Mouse (Mus musculus): ENCODE data around the gene Htra2. TPM values are rescaled to one million over a fixed set of nuclear protein-coding genes. Genes with fewer than 3 reads are reported as not detected.
A peak's percentile ranks its signal among the peaks of the same experiment; 100 is the strongest.

The Htra2 gene
- polyA plus RNA-seq, 2 experiments: 54.3 to 80.9 TPM

DNA sequence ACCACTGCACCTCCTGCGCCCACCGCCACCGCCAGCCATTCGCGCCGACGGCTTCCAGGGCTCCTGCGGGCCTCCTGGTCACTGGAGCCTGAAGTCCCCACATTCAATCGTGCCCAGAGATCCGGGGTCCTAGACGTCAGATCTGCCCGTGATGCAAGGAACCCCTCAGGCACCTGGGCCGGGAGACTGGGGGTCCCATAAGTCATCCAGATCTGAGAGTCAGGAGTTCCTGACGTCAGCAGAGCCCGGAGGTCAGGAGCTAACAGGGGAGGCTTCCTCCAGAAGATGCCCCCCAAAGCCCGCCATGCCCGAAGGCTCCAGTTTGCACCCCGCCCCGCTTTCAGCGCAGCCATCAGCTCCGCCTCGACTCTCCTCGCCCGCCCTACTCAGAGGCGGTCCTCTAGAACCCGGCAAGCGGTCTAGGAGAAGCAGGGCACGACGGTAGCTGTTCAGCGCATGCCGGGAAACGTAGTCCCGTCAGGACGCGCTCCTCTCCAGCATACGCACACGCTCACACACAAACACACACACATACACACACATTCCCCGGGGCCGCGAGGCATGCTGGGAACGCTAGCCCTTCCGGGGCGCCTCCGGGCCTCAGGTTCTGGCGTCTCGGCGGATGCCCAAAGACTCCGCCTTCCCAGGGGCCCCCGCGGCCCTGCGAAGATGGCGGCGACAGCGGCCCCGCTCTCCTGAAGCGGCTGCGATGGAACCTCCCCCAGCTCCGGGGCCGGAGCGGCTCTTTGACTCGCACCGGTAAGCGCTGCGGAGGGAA lies 810 bp downstream of the Htra2 start, which contains the start of gene Aup1:
Aup1 (plus strand) TSS at position 448 of the 778 bp plus-strand sequence.
- DNase-seq (ENCODE audit: low read depth in 3 of 3, low spot score in 3 of 3) (peak; percentile 97), ATAC-seq (ENCODE audit: insufficient read depth) (peak; percentile 94)
- Histone ChIP-seq H3K4me2 (ENCODE audit: low read depth) (peak within 1 kb of the TSS; percentile 97), H3K9me3 (ENCODE audit: control insufficient read depth, low read length) (no peaks in the 10 kb centered on the region), H3K4me3 (ENCODE audit: insufficient read depth in 1 of 2, low read depth in 2 of 2, low read length in 2 of 2) (peak within 1 kb of the TSS; percentile 82 to 91), H3K36me3 (replicated peaks; ENCODE audit: control insufficient read depth, insufficient read depth, low read depth) (peaks cover 42% of the 10 kb centered on the region), H3K9ac (replicated peaks) (peak within 1 kb of the TSS; percentile 98), H3K4me1 (replicated peaks; ENCODE audit: control insufficient read depth in 2 of 2, insufficient read depth in 2 of 2, low read length in 1 of 2) (peaks cover 14 to 22% of the 10 kb centered on the region in 2 experiments), H3K27ac (peak within 1 kb of the TSS; percentile 72), H3K27me3 (ENCODE audit: control insufficient read depth, insufficient read depth, low read length) (no peaks in the 10 kb centered on the region)
- under 1% methylated on average over 64 of the region's 64 CpGs for WGBS (ENCODE audit: insufficient replicate concordance)
- TF ChIP-seq CTCF (IDR thresholded peaks at IDR 0.05; ENCODE audit: low read depth): no peak
- TF ChIP-seq EP300 (IDR thresholded peaks at IDR 0.05; ENCODE audit: low read depth): peak; percentile 66

DNA sequence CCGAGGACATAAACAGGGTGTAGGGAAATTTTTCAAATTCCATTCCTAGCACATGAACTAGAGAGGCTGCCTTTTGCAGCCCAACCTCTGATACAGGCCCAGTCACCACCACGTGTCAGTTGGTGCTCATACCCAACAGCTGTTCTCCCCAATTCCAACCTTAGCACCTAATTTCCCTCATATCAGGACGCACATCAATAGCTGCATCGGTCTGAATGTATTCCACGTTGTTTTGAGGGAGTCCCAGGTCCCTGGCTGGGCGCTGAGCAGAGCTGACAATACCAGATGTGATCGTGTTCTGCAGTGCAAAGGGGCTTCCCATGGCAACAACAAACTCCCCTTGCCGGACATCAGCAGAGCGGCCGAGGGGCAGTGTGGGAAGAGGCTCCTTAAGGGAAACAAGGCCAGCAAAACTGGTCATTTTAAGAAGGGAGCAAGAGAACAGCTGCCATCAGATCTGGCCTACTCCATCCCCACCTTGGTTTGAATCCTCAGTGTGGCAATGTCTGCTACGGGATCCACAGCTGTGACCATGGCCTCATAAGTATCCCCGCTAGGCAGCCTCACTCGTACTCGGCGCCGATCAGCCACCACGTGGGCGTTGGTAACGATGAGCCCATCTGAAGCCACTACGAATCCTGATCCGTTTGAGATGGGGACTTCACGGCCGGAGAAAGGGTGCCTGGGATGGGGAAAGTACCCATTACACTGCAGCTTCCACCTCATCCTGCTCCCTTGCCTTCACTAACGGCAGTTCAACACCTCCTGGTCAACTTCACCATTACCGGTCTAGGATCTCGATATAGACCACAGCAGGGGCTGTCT lies 1.7 kb downstream of the Htra2 start:
- ATAC-seq (ENCODE audit: insufficient read depth): no peak
- Histone ChIP-seq H3K9ac (replicated peaks) (peak overlapping the region; percentile 98), H3K36me3 (replicated peaks; ENCODE audit: control insufficient read depth, insufficient read depth, low read depth) (peaks cover 42% of the 10 kb centered on the region)

DNA sequence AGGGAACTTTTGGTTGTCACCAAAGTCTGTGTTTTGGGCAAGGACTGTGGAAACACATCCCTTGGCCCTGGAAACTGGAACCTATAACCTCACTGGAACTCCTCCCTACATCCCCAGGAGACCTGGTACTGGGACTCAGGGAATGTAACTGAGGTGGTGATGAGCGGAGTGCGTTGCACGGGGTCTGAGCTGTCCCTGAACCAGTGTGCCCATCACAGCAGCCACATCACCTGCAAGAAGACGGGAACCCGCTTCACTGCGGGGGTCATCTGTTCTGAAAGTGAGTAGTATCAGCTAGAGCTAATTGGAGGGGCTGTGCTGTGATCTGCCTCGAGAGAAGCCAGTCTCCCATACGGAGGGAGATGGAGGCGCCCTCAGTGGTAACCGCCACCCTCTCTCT lies 5.7 kb downstream of the Htra2 start:
- Histone ChIP-seq H3K36me3 (replicated peaks; ENCODE audit: control insufficient read depth, insufficient read depth, low read depth) (peaks cover 18% of the 10 kb centered on the region), H3K4me1 (replicated peaks; ENCODE audit: control insufficient read depth in 2 of 2, insufficient read depth in 2 of 2, low read length in 1 of 2) (peaks cover 8 to 14% of the 10 kb centered on the region in 2 experiments), H3K4me3 (ENCODE audit: insufficient read depth in 1 of 2, low read depth in 2 of 2, low read length in 2 of 2) (no peak overlapping the region), H3K4me2 (ENCODE audit: low read depth) (no peak overlapping the region), H3K9me3 (ENCODE audit: control insufficient read depth, low read length) (no peaks in the 10 kb centered on the region), H3K9ac (replicated peaks) (no peak overlapping the region), H3K27ac (no peak overlapping the region), H3K27me3 (ENCODE audit: control insufficient read depth, insufficient read depth, low read length) (no peaks in the 10 kb centered on the region)
- DNase-seq (ENCODE audit: low read depth in 3 of 3, low spot score in 3 of 3) (no peak), ATAC-seq (ENCODE audit: insufficient read depth) (no peak)
- TF ChIP-seq CTCF (IDR thresholded peaks at IDR 0.05; ENCODE audit: low read depth) (no peak), EP300 (IDR thresholded peaks at IDR 0.05; ENCODE audit: low read depth) (no peak)
- WGBS (ENCODE audit: insufficient replicate concordance): 68% methylated on average over 10 of the region's 10 CpGs

More for the DNA sequence above, 1.7 kb downstream of the Htra2 start:
- peak overlapping the region; percentile 97 for H3K4me2 ChIP-seq (ENCODE audit: low read depth)
- H3K27ac ChIP-seq: peak overlapping the region; percentile 72
- no peaks in the 10 kb centered on the region for H3K9me3 ChIP-seq (ENCODE audit: control insufficient read depth, low read length)
- TF ChIP-seq CTCF (IDR thresholded peaks at IDR 0.05; ENCODE audit: low read depth): 0 out of 2 replicates have a peak, but pooled peaks have one; percentile 29
- no peak for TF ChIP-seq EP300 (IDR thresholded peaks at IDR 0.05; ENCODE audit: low read depth)
- WGBS (ENCODE audit: insufficient replicate concordance): 2% methylated on average over 26 of the region's 26 CpGs
- peak overlapping the region; percentile 82 to 91 for H3K4me3 ChIP-seq (ENCODE audit: insufficient read depth in 1 of 2, low read depth in 2 of 2, low read length in 2 of 2)
- H3K27me3 ChIP-seq (ENCODE audit: control insufficient read depth, insufficient read depth, low read length): no peaks in the 10 kb centered on the region
- DNase-seq (ENCODE audit: low read depth in 3 of 3, low spot score in 3 of 3): peak in 1 of 3 experiments; percentile 49
- H3K4me1 ChIP-seq (replicated peaks; ENCODE audit: control insufficient read depth in 2 of 2, insufficient read depth in 2 of 2, low read length in 1 of 2): peaks cover 14 to 20% of the 10 kb centered on the region in 2 experiments

DNA sequence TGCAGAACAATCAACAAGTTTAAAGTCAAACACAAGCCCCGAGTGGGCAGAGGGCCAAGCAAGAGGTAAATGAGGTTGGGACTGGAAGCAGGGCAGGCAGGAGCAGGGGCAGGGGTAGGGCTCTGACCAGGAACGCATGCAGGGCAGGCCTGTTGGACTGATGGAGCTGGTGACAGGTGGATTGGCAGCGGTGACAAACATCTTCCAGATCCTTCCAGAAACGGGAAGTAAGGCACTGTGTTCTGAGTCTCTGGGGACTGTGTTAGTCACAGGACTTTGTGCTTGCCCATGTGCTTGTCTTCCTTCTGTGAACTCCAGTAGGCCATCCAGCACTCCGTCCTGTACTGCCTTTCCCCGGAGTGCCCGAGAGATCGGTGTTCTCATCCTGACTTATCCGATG lies 10.3 kb downstream of the Htra2 start:
- Histone ChIP-seq H3K4me3 (ENCODE audit: insufficient read depth in 1 of 2, low read depth in 2 of 2, low read length in 2 of 2) (no peak overlapping the region), H3K9ac (replicated peaks) (no peak overlapping the region), H3K36me3 (replicated peaks; ENCODE audit: control insufficient read depth, insufficient read depth, low read depth) (no peaks in the 10 kb centered on the region), H3K27me3 (ENCODE audit: control insufficient read depth, insufficient read depth, low read length) (no peaks in the 10 kb centered on the region), H3K9me3 (ENCODE audit: control insufficient read depth, low read length) (no peaks in the 10 kb centered on the region), H3K27ac (no peak overlapping the region), H3K4me2 (ENCODE audit: low read depth) (no peak overlapping the region), H3K4me1 (replicated peaks; ENCODE audit: control insufficient read depth in 2 of 2, insufficient read depth in 2 of 2, low read length in 1 of 2) (peaks cover 3 to 11% of the 10 kb centered on the region in 2 experiments; a peak in 3 of 4 replicates)
- ATAC-seq (ENCODE audit: insufficient read depth) (no peak), DNase-seq (ENCODE audit: low read depth in 3 of 3, low spot score in 3 of 3) (no peak)
- WGBS (ENCODE audit: insufficient replicate concordance): 58% methylated on average over 9 of the region's 9 CpGs
- no peak for TF ChIP-seq CTCF (IDR thresholded peaks at IDR 0.05; ENCODE audit: low read depth)
- TF ChIP-seq EP300 (IDR thresholded peaks at IDR 0.05; ENCODE audit: low read depth): no peak

DNA sequence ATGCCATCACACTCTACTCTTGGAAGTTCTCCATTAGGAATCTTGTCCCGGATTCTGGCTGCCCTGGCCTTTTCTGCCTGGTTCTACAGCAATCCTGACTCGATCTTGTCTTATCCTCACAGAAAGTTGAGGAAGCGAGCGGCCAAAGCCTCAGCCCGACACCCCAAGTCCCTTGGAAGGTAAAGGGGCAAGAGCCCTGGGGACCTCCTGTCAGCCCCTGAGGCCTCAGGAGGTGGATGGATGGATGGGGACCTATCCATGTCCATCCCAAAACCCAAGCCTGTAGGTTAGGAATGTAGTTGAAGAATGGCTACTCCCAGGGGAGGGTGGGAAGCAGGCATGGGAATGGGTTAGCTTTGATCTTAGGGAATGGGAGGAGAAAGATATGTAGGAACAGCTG lies 11.1 kb downstream of the Htra2 start:
- H3K36me3 ChIP-seq (replicated peaks; ENCODE audit: control insufficient read depth, insufficient read depth, low read depth): no peaks in the 10 kb centered on the region
- no peak overlapping the region for H3K4me2 ChIP-seq (ENCODE audit: low read depth)
- no peaks in the 10 kb centered on the region for H3K27me3 ChIP-seq (ENCODE audit: control insufficient read depth, insufficient read depth, low read length)
- no peaks in the 10 kb centered on the region for H3K9me3 ChIP-seq (ENCODE audit: control insufficient read depth, low read length)
- ATAC-seq (ENCODE audit: insufficient read depth) (no peak), DNase-seq (ENCODE audit: low read depth in 3 of 3, low spot score in 3 of 3) (no peak)
- H3K4me3 ChIP-seq (ENCODE audit: insufficient read depth in 1 of 2, low read depth in 2 of 2, low read length in 2 of 2): no peak overlapping the region
- WGBS (ENCODE audit: insufficient replicate concordance): 75% methylated on average over 5 of the region's 5 CpGs
- TF ChIP-seq CTCF (IDR thresholded peaks at IDR 0.05; ENCODE audit: low read depth) (no peak), EP300 (IDR thresholded peaks at IDR 0.05; ENCODE audit: low read depth) (no peak)
- no peak overlapping the region for H3K9ac ChIP-seq (replicated peaks)
- H3K4me1 ChIP-seq (replicated peaks; ENCODE audit: control insufficient read depth in 2 of 2, insufficient read depth in 2 of 2, low read length in 1 of 2): peaks cover 10 to 17% of the 10 kb centered on the region in 2 experiments; a peak in 3 of 4 replicates
- no peak overlapping the region for H3K27ac ChIP-seq
